Mouse (Mus musculus) inflammation-experienced regulatory T-cells, adult 16 weeks (primary cell): ENCODE measurements around the gene Zfp791. TPM values are rescaled to one million over a fixed set of nuclear protein-coding genes. Genes with fewer than 3 reads are reported as not detected.

Source experiments
- polyA plus RNA-seq: library from polyadenylated mRNA; unstranded; fragments of 100-300 nt; shearing (Covaris generic); gene quantifications from one replicate; pipeline ENCODE4 v1.2.1, GENCODE M21; 2017

The Zfp791 gene
- not detected for polyA plus RNA-seq

GRCm38 (mm10) chr8:85122995-85123394 lies at the start of gene Zfp791:
Gene Zfp791 (minus strand): TSS chr8:85123095.

GRCm38 (mm10) chr8:85151624-85152023 lies 28.7 kb upstream of the Zfp791 start, which contains the start of gene Cks1brt:
Gene Cks1brt (plus strand): TSS chr8:85151924.

GRCm38 (mm10) chr8:85083108-85083813 lies 39.6 kb downstream of the Zfp791 start, which contains the start of gene Man2b1:
Gene Man2b1 (plus strand): TSS chr8:85083270.

GRCm38 (mm10) chr8:85081216-85081555 lies 41.7 kb downstream of the Zfp791 start, which contains the start of gene Wdr83:
Gene Wdr83 (minus strand): TSS chr8:85081306.

GRCm38 (mm10) chr8:85080532-85081215 lies 42.2 kb downstream of the Zfp791 start, which contains the start of gene Wdr83os:
Gene Wdr83os (plus strand): TSS chr8:85080740.

GRCm38 (mm10) chr8:85071514-85072281 lies 51.2 kb downstream of the Zfp791 start, which contains the start of gene Dhps:
Gene Dhps (plus strand): TSS chr8:85071757.

GRCm38 (mm10) chr8:85067982-85068381 lies 54.9 kb downstream of the Zfp791 start, which contains the start of gene Gm5741:
Gene Gm5741 (minus strand): TSS chr8:85067982.

GRCm38 (mm10) chr8:85059879-85060616 lies 62.8 kb downstream of the Zfp791 start, which contains the start of gene Fbxw9:
Gene Fbxw9 (plus strand): TSS chr8:85060055.

Other genes starting within 250 kb of the Zfp791 start
- gene Gcdh, start 229.2 kb downstream of the Zfp791 start, polyA plus RNA-seq, result 37.3 TPM
- gene Klf1, start 221.2 kb downstream of the Zfp791 start, polyA plus RNA-seq, result 0.32 TPM
- 21.8 TPM for gene Dnase2a, start 214.5 kb downstream of the Zfp791 start, polyA plus RNA-seq
- gene Mast1, start 185.7 kb downstream of the Zfp791 start, polyA plus RNA-seq, result 1.5 TPM
- gene Rtbdn, start 176.1 kb downstream of the Zfp791 start, polyA plus RNA-seq, result 0.24 TPM
- gene Gm49661, start 153.7 kb downstream of the Zfp791 start, polyA plus RNA-seq, result not detected
- 247 TPM for gene Prdx2, start 153.5 kb downstream of the Zfp791 start, polyA plus RNA-seq
- gene Rnaseh2a, start 153.3 kb downstream of the Zfp791 start, polyA plus RNA-seq, result 101 TPM
- 568 TPM for gene Junb, start 144.4 kb downstream of the Zfp791 start, polyA plus RNA-seq
- 10.4 TPM for gene Hook2, start 132.5 kb downstream of the Zfp791 start, polyA plus RNA-seq
- gene Best2, start 108.6 kb downstream of the Zfp791 start, polyA plus RNA-seq, result not detected
- 40.2 TPM for gene Asna1, start 97.8 kb downstream of the Zfp791 start, polyA plus RNA-seq
- 202 TPM for gene Trir, start 96.3 kb downstream of the Zfp791 start, polyA plus RNA-seq
- 49.4 TPM for gene Tnpo2, start 86.2 kb downstream of the Zfp791 start, polyA plus RNA-seq
- gene Fbxw9, start 63.0 kb downstream of the Zfp791 start, polyA plus RNA-seq, result 9.1 TPM
- gene Gm5741, start 55.1 kb downstream of the Zfp791 start, polyA plus RNA-seq, result 2.4 TPM
- 82.7 TPM for gene Dhps, start 51.3 kb downstream of the Zfp791 start, polyA plus RNA-seq
- 178 TPM for gene Wdr83os, start 42.4 kb downstream of the Zfp791 start, polyA plus RNA-seq
- gene Wdr83, start 41.8 kb downstream of the Zfp791 start, polyA plus RNA-seq, result 40.6 TPM
- 177 TPM for gene Man2b1, start 39.8 kb downstream of the Zfp791 start, polyA plus RNA-seq
- gene Cks1brt, start 28.8 kb upstream of the Zfp791 start, polyA plus RNA-seq, result not detected
- not detected for gene Olfr371, start 102.9 kb upstream of the Zfp791 start, polyA plus RNA-seq
- gene Orc6, start 176.5 kb upstream of the Zfp791 start, polyA plus RNA-seq, result 25.7 TPM
- 131 TPM for gene Vps35, start 176.7 kb upstream of the Zfp791 start, polyA plus RNA-seq